Mouse (Mus musculus) MN1 (cell line): ENCODE results near the gene Aqp5.

Source experiments
- DNase-seq: peaks from one replicate; pipeline ENCODE4 v3.0.0-alpha.2; 2016; ENCODE audit warnings: low spot score

Gene Aqp5

GRCm38 (mm10) chr15:99596056-99596687 lies 5.6 kb downstream of the Aqp5 start:
- peak; percentile 96 for DNase-seq

DNA sequence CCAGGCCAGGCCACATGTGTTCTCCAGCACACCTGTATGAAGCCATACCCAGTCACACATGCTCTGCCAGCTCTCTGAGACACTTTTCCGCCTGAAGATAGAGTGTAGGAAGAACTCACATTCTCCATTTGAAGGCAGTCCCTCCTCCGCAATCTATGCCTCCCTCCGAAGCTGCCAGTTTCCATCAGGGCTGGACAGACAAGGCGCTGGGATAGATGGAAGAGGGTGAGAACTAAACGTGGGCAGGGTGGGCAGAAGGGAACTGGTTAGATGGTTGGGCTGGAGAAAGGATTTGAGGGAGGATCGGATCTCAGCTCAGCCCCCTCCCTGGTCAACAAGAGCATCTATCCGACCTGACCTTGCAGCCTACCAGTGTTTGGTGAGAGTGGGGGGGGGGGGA lies 6.3 kb downstream of the Aqp5 start:
- DNase-seq = no peak

DNA sequence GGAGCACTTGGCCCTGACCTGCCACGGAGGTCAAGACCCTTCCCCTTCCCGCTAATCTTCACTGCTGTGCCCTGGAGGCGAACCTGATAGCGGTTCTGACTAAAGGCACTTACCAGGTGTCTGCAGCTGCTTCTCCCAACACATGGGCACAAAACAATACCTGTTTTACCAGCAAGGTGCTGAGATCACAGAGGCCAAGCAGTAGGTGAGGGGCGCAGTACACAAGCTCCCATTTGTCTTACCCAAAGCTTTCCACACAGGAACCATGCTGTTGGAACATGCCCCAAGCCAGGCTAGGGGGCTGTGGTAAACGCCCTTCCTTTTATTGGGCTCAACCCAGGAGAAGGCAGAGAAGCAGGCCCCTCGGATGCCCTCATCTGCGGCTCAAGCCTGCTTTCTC lies 7.0 kb downstream of the Aqp5 start:
- no peak for DNase-seq

DNA sequence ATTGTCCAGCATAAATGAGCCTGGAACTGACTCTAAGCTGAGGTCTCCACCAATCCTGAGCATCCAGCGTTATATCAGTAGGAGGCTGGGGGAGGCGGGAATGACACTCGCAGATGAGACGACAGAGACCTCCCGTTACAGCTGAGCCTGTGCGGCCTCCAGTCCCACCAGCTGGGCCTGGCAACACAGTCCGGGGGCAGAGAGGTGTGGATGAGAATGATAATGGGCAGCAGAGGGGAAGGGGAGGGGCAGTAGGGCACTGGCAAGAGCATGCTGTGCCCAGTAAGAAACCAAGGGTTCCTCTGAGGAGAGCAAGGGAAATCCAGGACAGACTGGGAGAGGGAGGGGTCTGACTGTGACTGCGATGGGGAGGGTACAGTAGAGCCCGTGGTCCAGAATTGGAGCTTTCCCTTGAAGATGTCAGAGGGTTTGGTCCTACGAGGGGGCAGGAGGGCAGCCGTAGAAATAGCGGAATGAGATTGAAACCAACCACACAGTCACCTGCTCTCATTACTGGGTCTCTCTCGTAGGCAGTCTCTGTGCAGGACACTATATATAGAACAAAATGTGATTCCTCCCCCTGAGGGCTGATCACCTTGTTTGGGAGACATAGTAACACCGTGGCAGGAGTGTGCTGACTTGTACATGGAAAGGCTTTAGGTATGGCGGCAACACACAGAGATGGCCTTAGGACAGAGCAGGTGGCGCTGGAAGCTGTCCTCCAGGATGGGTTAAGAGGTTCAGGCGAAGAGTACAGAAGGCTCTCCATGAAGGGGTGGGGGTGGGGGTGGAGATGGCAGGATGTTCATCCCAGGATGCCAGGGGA lies 8.9 kb downstream of the Aqp5 start:
- peak; percentile 49 for DNase-seq

GRCm38 (mm10) chr15:99600986-99601822 lies 10.6 kb downstream of the Aqp5 start, which contains the start of gene Aqp6:
Gene Aqp6 (plus strand): TSS chr15:99601400.
- DNase-seq = no peak

DNA sequence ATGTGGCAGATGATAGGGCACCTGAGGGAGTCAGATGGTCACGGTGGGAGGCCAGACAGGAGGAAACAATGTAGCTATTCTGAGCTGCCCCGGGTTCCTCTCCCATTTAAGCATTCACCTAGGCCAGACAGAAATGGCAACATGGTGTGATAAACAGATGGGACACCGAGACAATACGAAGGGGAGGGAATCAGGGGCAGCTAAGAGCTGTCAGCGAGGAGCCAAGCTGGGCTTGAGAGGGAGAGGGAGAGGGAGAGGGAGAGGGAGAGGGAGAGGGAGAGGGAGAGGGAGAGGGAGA lies 11.2 kb downstream of the Aqp5 start:
- no peak for DNase-seq

DNA sequence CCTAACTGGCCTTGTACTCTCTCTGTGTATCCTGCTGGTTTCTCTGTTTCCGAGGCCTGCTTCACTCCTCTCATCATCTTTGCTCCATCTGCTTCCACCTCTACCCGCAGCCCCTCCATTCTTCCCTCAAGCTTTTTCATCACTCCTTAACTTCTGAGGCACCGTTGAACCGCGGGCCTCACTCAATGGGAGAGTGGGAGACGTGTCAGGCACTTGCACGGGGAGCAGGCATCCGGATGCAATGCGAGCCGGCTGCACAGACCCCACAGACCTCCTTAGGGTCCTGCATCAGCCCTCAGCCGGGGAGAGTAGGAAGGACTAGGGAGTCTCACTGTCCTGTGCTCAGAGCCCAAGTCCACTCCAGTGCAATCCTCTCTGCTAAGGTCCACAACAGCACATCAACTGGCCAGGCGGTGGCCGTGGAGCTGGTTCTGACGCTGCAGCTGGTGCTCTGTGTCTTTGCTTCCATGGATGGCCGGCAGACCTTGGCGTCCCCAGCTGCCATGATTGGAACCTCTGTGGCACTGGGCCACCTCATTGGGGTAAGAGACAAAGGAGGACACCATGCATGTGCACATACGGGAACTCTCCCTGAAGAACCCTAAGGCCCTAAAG lies 11.7 kb downstream of the Aqp5 start:
- no peak for DNase-seq

- DNase-seq = no peak
These were observed 12.6 kb downstream of the Aqp5 start for GRCm38 (mm10) chr15:99603216-99603615.

- DNase-seq = no peak
These were observed 15.0 kb downstream of the Aqp5 start for GRCm38 (mm10) chr15:99605595-99605994.

GRCm38 (mm10) chr15:99606515-99606914 lies 15.9 kb downstream of the Aqp5 start:
- peak; percentile 71 for DNase-seq

GRCm38 (mm10) chr15:99607388-99608113 lies 17.0 kb downstream of the Aqp5 start:
- DNase-seq = peak; percentile 96

DNA sequence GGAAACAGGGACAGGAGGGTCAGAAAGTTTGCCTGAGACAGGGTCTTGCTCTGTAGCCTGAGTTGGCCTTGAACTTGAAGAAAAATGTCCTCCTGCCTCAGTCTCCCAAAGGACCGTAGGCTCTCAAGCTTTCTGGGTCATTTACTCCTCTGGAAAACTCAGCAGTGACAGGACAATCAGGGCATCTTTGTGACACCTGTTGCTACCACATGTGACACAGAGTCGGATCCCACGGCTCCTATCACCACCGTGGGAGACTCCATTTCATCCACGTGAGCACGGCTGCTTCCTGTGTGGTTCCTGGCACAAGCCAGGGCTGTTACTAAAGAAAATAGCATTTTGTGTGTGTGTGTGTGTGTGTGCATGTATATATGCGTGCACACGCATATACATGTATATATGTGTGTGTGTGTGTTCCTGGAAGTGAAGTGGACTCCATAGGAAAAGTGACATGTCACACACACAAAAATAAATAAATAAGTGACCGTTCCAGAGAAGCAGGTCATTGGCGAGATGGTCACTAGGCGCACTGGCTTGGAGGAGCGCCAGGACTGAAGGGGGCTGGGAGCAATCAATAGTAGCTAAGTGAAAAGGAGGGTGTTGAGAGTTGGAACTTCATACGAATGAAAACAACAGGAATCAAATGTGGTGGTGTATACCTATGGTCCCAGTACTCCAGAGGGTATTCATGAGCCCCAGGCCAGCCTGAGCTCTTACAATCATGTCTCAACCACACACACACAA lies 18.0 kb downstream of the Aqp5 start:
- peak; percentile 56 for DNase-seq

GRCm38 (mm10) chr15:99611563-99611962 lies 21.0 kb downstream of the Aqp5 start:
- DNase-seq = no peak

DNA sequence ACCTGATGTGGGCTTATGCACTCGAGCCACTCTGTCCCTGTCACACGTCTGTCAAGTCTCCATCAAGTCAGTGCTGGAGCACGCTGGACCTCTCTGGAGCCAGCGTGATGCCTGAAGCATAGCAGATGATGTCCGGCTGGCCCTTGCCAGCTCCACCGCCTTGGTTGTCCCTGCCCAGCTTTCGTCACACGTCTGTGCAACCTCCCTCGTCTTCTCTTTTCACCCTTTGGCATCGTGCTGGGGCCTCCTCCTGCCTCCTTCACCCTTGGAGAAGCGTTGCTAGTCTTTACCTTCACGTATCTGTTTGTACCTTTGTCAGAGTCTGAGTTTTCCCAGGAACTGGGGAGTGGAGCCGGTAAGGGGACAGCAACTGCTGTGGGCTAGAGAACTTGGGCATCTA lies 23.7 kb downstream of the Aqp5 start:
- DNase-seq = peak; percentile 59

- DNase-seq = peak; percentile 90
These were observed 24.2 kb downstream of the Aqp5 start for GRCm38 (mm10) chr15:99614753-99615152.

DNA sequence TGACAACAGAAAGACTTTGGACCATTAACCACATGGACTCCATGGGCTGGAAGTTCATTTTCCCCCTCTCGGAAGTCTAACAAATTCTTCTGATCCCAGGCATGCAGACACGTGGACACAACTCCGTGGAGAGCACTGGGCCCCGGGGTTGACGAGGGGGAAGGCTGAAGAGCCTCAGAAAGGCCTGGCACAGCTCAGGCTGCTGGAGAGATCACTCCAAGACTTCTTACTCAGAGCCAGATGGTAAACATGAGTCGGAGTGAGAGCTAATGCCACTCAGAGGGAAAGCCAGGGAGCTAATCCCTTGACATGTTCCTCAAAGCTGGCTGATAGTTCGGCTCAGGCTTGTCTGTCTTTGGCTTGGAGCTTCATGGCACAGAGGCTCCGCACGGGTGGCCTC lies 24.7 kb downstream of the Aqp5 start:
- DNase-seq = peak; percentile 73

DNA sequence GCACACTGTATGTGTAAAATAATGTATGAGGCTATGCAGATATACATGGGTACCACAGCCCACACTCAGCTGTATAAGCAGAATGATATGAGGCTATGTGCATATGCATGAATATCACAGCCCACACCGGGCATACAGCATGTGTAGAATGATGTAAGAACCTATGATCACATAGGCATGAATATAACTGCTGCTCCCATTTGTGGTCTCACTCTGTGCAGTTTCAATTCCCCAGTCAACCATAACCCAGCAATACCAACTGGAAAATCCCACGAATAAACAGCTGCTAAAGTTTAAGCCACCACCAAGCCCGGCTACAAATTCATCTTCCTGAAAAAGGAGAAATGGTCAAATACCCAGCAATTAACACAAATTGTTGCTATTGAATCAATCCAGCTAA lies 28.0 kb downstream of the Aqp5 start:
- DNase-seq = no peak

DNA sequence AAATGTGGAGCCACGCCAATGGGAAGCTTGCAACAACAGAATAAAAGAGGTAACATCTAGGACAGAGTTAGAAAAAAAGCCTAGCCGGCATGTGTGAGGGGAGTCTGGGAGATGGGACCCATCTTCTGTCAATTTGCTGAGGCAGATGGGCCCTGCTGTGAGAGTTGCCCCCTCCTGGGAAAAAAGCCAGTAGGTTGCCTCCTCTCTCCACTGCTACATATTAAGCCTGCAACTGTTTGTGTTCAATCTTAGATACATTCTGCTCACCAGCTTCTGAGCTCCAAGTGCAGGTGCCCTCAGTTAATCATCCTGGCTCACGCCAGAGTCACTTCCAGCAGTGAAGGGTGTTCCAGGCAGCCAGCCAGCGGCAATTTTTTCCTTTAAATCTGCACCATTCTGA lies 29.2 kb downstream of the Aqp5 start:
- peak; percentile 82 for DNase-seq

GRCm38 (mm10) chr15:99622063-99622462 lies 31.5 kb downstream of the Aqp5 start:
- no peak for DNase-seq

DNA sequence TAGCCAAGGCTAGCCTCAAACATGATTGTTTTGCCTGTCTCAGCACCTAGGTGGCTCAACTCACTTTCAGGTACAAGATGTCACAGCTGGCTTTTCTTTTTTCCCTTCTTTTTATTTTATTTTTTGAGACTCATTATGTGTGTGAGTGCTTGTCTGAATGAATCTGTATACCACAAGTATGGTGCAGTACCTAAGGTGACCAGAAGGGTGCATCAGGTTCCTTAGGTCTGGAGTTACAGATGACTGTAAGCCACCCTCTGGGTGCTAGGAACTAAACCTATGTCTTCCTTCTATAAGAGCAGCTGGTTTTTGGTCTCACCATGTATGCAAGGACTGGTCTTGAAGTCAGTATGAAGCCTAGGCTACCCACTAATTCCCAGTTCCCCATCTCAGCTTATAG lies 41.0 kb downstream of the Aqp5 start:
- DNase-seq = peak; percentile 69

GRCm38 (mm10) chr15:99634702-99635101 lies 44.1 kb downstream of the Aqp5 start:
- no peak for DNase-seq
